Mouse (Mus musculus): ENCODE data around the gene Gm5622. TPM values are rescaled to one million over a fixed set of nuclear protein-coding genes. Genes with fewer than 3 reads are reported as not detected.
"Not testable (repeated sequence)": the region's sequence is repeated elsewhere in the genome, so short reads cannot be mapped to it uniquely, and the experiment has no call there.

The Gm5622 gene
- total RNA-seq (2021) = not detected in 2 replicates
- long read RNA-seq, experiment 1 = 0 reads
- long read RNA-seq, experiment 2 = 0 reads

DNA sequence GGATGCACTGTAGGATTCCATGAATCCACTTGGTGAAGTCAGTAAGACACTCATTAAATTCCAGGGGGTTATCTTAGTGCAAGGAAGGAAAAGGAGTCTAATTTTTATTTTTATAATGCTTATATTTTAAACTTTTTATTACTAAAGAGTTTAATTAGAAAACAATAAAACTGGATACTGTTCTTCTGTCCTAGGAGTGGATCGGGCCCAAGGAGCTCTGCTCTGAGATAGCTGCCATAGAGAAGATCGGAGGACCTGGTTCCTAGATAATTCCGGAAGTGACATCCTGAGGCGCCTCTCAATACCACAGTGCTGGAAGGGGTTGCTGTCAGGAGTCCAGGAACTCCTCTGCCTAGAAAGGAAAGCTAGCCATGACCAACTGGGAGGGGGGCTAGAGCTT is at the start of gene Gm5622:
Gene Gm5622, plus strand, starts transcription at position 301 of the 400 bp plus-strand sequence.
- DNase-seq = no peak

DNA sequence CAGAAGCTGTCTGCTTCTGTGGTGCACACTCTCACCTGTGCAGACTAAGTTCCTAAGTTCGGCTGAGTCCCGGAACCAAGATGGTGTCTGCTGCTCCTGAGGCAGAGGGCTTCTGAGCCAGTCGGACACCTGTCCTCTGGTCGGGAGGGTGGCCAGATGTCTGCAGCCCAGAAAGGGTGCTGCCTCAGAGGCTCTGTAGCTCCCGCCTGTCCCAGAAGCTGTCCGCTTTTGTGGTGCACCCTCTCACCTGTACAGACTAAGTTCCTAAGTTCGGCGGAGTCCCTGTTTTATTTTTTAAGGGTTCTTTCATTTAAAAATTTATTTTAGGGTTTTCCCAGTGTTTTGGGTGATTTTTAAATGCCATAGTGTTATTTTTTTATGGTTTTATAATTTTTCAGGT is 45.2 kb upstream of the Gm5622 start:
- DNase-seq = no peak

DNA sequence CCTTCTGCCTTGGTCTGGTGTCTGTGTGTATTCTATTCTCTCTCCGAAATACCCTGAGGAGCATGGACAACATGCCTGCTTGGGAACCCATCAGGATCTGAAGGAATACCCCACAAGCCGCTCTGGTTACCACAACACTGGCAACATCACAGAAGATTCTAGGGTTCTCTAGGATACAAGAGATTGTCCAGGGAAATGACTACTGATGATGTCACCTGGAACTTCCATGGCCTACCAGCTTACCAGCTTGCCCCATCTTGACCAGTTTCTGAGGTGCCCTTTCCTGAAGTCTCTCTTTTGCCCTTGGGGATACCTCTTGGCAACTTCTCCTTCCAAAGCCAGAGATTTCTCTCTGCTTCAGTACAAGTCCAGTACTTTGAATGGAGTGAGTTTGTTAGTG is 21.4 kb downstream of the Gm5622 start, which contains the start of gene Gm17175:
Gene Gm17175, minus strand, starts transcription at position 101 of the 400 bp plus-strand sequence.
- DNase-seq = not testable (repeated sequence)

DNA sequence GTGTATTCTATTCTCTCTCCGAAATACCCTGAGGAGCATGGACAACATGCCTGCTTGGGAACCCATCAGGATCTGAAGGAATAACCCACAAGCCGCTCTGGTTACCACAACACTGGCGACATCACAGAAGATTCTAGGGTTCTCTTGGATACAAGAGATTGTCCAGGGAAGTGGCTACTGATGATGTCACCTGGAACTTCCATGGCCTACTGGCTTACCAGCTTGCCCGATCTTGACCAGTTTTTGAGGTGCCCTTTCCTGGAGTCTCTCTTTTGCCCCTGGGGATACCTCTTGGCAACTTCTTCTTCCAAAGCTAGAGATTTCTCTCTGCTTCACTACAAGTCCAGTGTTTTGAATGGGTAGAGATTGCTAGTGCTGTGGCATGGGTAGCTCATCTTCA is 39.4 kb downstream of the Gm5622 start, which contains the start of gene Gm17174:
Gene Gm17174, minus strand, starts transcription at position 101 of the 400 bp plus-strand sequence.
- not testable (repeated sequence) for DNase-seq

DNA sequence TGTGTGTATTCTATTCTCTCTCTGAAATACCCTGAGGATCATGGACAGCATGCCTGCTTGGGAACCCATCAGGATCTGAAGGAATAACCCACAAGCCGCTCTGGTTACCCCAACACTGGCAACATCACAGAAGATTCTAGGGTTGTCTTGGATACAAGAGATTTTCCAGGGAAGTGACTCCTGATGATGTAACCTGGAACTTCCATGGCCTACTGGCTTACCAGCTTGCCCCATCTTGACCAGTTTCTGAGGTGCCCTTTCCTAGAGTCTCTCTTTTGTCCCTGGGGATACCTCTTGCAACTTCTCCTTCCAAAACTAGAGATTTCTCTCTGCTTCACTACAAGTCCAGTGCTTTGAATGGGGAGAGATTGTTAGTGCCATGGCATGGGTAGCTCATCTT is 58.6 kb downstream of the Gm5622 start, which contains the start of gene Gm17078:
Gene Gm17078, minus strand, starts transcription at position 101 of the 400 bp plus-strand sequence.
- no peak for DNase-seq

DNA sequence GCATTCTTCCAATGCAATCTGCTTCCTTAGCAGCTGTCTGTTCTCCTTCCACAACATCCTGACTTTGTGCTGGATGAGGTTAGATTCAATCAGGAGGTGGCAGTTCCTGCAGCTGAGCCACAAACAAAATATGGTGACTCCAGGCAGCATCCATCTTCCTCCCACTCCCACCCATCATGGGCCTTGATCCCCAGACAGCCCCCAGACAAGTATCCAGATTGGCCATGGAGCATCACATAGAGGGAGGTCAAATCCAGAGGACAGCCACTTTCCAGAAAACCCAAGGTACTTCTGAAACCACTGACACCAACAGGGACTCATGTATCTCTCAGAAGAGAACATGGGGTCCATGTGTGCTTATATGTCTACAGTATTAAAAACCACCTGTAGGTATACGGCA is 79.8 kb downstream of the Gm5622 start:
- peak; percentile 4 for DNase-seq

DNA sequence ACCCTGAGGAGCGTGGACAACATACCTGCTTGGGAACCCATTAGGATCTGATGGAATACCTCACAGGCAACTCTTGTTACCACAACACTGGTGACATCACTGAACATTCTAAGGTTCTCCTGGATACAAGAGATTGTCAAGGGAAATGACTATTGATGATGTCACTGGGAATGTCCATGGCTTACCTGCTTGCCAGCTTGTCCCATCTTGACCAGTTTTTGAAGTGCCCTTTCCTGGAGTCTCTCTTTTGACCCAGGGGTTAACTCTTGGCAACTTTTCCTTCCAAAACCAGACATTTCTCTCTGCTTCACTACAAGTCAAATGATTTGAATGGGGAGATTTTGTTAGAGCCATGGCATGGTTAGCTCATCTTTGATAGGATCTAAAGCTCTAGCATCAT is 83.0 kb downstream of the Gm5622 start, which contains the start of gene Gm4181:
Gene Gm4181, minus strand, starts transcription at position 101 of the 400 bp plus-strand sequence.
- DNase-seq = not testable (repeated sequence)

DNA sequence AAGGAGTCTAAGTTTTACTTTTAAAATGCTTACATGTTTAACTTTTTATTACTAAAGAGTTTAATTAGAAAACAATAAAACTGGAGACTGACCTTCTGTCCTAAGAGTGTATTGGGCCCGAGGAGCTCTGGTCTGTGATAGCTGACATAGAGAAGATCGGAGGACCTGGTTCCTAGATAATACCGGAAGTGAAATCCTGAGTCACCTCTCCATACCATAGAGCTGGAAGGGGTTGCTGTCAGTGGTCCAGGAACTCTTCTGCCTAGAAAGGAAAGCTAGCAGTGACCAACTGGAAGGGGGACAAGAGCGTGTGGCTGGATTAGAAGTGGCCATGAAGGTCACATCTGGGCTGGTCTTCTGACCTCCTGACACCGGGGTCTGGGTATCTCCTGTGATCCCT is 124.7 kb downstream of the Gm5622 start:
- DNase-seq = no peak

DNA sequence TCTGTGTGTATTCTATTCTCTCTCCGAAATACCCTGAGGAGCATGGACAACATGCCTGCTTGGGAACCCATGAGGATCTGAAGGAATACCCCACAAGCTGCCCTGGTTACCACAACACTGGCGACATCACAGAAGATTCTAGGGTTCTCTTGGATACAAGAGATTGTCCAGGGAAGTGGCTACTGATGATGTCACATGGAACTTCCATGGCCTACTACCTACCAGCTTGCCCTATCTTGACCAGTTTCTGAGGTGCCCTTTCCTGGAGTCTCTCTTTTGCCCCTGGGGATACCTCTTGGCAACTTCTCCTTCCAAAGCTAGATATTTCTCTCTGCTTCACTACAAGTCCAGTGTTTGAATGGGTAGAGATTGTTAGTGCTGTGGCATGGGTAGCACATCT is 142.8 kb downstream of the Gm5622 start, which contains the start of gene Gm17079:
Gene Gm17079, minus strand, starts transcription at position 101 of the 400 bp plus-strand sequence.
- DNase-seq = not testable (repeated sequence)

Other genes with a start within 250 kb of the Gm5622 start
- gene Gm7247, start 191.0 kb upstream of the Gm5622 start, total RNA-seq (2021) = not detected in 2 replicates
- not detected in 2 replicates for gene Vmn2r88, start 142.0 kb upstream of the Gm5622 start, total RNA-seq (2021)
- not detected in 2 replicates for gene Vmn2r89, start 100.9 kb upstream of the Gm5622 start, total RNA-seq (2021)
- gene Gm17175, start 21.3 kb downstream of the Gm5622 start, total RNA-seq (2021) = not detected in 2 replicates
- not detected in 2 replicates for gene Gm17174, start 39.3 kb downstream of the Gm5622 start, total RNA-seq (2021)
- not detected in 2 replicates for gene Gm17078, start 58.5 kb downstream of the Gm5622 start, total RNA-seq (2021)
- gene Gm4181, start 82.9 kb downstream of the Gm5622 start, total RNA-seq (2021) = not detected in 2 replicates
- not detected in 2 replicates for gene Gm17079, start 142.7 kb downstream of the Gm5622 start, total RNA-seq (2021)
- gene Gm5800, start 164.4 kb downstream of the Gm5622 start, total RNA-seq (2021) = not detected in 2 replicates
- not detected in 2 replicates for gene Ang4, start 220.8 kb downstream of the Gm5622 start, total RNA-seq (2021)
- not detected in 2 replicates for gene AY358078, start 247.3 kb downstream of the Gm5622 start, total RNA-seq (2021)